Mouse (Mus musculus) lung, adult 2 months (tissue): Measurements from ENCODE around the gene Cdk15.

Source experiments
- CTCF ChIP-seq: fragments of 200-500 bp; IDR thresholded peaks from 2 replicates; pipeline ENCODE4 v1.5.1; 2011; ENCODE audit warnings: mild to moderate bottlenecking, low read length, control low read depth; ENCODE audit not compliant: insufficient read depth
- POLR2A ChIP-seq: fragments of 200-500 bp; IDR thresholded peaks from 2 replicates; pipeline ENCODE4 v1.6.1; 2011; ENCODE audit warnings: low read depth, mild to moderate bottlenecking, control low read depth, low read length, borderline replicate concordance; ENCODE audit errors: extremely low read depth

- TF ChIP-seq CTCF = no peak
- TF ChIP-seq POLR2A = no peak
Observed at GRCm38 (mm10) chr1:59336256-59336655, 79.5 kb downstream of the Cdk15 start.
